Mouse (Mus musculus) urinary bladder, postnatal 10 days (tissue): ENCODE results near the gene Tex13a.

Experiments used
- DNase-seq: peaks from one replicate; pipeline ENCODE4 v3.0.0; 2022; ENCODE audit warnings: low spot score

Gene Tex13a

DNA sequence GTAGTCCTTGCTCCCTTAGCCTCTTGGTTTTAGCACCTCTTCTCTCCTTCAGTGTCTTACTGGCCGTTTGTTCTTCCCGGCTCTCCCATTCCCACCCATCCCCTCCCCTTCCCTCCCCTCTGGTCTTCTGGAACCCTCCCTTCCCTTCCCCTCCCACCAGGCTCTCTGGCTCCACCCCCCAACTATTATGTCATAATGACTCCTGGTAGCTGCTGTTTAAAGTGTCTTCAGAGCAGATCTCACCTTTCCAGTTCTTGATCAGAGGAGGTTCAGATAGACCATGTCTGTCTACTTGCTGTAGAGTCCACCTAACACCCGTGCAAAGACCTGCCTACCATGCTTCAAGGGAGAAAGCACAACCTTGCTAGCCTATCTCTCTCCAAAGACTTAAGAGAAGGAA, at the start of gene Tex13a:
Gene Tex13a, minus strand, starts transcription at position 101 of the 400 bp plus-strand sequence.
- no peak for DNase-seq

DNA sequence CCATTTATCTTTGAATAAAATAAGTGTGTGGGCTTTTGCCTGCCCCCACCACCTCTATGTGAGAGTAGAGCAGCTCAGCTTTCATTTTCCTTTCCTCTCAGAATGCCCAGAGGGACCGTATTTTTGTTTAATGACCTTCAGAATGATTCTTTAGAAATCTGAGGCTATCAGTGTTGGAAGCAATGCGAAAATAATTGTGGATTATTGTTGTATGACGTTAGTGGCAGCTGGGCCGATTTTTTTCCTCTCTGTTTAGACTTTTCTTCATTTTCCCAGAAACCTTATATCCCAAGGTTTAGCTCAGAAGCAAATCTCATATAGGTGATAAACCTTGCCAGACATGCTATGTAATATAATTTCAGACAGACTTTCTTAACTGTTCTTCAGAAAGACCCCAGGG, 25.2 kb upstream of the Tex13a start:
- no peak for DNase-seq

DNA sequence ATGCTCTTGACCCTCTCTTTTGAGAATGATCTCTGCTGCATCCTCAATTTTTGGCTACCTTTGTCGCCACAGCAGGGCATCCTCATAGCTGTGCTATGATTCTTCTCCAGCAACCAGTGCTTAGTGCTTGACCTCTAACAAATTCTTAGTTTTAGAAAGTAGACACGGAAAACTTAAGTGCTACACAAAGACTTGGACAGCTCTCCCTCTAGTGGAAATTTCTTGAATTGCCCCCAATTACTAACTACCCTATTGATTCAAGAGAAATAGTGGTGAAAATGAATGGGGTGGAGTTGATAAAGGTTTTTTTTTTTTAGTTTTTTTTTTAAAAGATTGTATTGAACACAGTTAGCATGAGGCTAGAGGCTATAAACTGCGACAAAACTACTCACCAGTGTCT, 39.2 kb downstream of the Tex13a start:
- no peak for DNase-seq
